Mouse (Mus musculus) thymus, postnatal 0 days (tissue): ENCODE data around the gene Nfrkb. TPM values are rescaled to one million over a fixed set of nuclear protein-coding genes. Genes with fewer than 3 reads are reported as not detected.
A peak's percentile ranks its signal among the peaks of the same experiment; 100 is the strongest.

Experiments
- DNase-seq: peaks from one replicate; pipeline ENCODE4 v3.0.0-alpha.2; 2015; ENCODE audit warnings: low spot score
- polyA plus RNA-seq: library from polyadenylated mRNA; unstranded; fragments of >200 nt; fragmentation: Nextera tagmentation; extraction: Ambion mirVana; gene quantifications from 2 replicates; pipeline ENCODE4 v1.2.1, GENCODE M21; 2015

Nfrkb gene
- 27.4 and 32.9 TPM in 2 replicates for polyA plus RNA-seq

DNA sequence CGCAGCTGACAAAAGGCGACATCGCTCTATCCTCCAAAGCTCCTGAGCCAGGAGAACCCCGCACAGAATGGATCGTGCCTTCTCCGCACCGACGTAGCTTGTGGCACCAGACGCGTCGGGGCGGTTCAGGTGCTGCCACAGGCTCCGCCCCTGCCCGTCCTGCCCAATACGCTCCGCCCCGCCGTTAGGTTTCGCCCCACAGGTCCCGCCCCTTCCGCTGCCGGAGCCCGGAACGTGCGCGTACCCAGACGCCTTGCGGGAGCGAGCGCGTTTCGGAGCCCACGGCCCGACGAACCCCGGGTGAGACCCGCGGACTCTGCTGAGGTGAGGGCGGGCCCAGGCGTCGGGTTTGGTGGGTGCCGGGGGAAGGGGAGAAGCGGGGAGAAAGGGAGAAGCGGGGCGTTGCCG, at the start of gene Nfrkb:
Gene Nfrkb (plus strand): TSS at position 246 of the 408 bp plus-strand sequence.
- peak; percentile 97 for DNase-seq

DNA sequence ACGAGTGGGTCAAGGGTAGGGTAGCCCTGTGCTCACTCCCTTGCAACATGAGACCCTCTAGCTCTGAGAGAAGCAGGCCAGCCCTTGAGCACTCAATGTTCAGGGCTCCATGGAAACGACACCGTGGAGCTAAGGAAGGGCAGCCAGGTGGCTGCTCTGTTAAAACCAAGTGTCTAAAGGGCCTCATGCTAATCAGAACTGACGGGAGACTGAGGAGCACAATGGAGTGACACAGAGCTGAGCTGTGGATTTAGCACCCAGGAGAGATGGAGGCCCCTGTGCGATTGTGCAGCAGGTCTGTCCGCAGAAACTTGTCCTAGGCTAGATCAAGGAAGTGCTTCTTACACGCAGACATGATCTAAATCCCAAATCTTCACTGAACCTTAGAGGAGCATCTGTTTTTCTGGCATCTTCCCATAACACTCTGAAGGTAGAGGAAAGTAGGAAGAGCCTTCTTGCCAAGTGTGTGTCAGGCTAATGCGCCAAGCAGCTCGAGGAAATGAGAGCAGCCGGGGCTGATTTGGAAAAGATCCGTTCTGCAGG, 41.6 kb upstream of the Nfrkb start:
- no peak for DNase-seq

- no peak for DNase-seq
Measured at GRCm38 (mm10) chr9:31346575-31347080, 39.4 kb upstream of the Nfrkb start.

DNA sequence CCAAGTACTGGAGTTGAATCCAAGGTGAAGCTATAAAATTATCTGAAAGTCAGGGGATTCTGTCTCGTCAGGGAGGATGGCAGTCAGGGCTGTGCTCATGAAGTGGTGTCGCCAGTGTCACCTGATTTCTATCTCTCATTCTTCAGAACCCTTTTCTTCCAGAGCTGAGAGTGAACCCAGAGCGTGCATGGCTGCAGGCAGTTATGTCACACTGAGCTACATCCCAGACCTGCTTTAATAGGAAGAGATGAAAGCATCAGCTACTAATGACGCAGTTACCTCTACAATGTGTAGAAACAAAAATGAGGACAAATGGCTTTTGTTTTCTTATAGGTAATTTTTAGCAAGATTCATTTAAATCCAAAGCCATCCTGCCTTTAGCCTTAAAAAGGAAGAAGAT, 37.5 kb upstream of the Nfrkb start:
- no peak for DNase-seq

DNA sequence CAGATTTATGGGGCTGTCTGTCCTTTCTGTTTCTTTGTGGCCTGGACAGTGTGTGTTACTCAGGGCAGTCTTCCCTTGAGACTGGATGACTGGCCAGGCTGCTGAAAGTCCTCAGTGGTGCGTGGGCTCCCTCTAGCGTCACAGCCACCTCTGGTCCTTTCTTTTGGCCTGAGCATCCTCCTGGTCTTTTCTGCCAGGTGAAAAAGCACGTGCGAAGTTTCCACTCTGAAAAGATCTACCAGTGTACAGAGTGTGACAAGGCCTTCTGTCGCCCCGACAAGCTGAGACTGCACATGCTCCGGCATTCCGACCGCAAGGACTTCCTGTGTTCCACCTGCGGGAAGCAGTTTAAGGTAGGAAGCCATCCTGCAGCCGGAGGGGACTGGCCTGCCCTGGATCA, 37.1 kb upstream of the Nfrkb start:
- peak; percentile 59 for DNase-seq

DNA sequence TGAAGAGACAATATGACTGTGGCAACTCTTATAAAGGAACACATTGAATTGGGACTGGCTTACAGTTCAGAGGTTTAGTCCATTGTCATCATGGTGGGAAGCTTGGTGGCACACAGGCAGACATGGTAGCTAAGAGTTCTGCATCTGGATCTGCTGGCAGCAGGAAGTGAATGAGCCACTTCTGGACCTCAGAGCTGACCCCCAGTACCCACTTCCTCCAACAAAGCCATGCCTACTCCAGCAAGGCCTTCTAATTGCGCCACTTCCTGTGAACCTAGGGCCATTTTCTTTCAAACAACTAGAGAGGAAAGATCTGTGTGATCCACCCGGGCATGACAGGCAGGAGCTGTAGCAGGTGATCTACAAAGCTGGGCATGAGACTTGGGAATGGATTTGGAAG, 33.3 kb upstream of the Nfrkb start:
- DNase-seq = no peak

GRCm38 (mm10) chr9:31353518-31353917, 32.5 kb upstream of the Nfrkb start:
- DNase-seq = no peak

DNA sequence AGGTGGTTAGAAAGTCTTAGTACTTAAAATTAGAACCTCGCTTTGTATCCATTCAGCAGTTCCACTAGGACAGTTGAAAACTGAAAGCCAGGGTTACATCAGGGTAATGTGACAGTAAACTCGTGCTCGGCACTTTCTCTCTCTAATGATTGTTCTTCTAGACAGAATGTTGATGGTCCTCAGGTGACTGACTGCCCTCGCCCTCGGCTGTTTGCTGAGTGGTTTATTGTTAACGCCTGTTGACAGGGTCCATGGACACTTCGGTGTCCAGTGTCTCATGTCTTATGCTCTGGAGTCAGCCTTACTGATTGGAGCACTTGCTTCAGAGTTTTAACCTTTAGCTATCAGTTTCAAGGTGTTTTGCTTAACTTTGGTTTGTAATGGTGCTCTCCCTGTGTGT, 31.9 kb upstream of the Nfrkb start:
- DNase-seq = no peak

DNA sequence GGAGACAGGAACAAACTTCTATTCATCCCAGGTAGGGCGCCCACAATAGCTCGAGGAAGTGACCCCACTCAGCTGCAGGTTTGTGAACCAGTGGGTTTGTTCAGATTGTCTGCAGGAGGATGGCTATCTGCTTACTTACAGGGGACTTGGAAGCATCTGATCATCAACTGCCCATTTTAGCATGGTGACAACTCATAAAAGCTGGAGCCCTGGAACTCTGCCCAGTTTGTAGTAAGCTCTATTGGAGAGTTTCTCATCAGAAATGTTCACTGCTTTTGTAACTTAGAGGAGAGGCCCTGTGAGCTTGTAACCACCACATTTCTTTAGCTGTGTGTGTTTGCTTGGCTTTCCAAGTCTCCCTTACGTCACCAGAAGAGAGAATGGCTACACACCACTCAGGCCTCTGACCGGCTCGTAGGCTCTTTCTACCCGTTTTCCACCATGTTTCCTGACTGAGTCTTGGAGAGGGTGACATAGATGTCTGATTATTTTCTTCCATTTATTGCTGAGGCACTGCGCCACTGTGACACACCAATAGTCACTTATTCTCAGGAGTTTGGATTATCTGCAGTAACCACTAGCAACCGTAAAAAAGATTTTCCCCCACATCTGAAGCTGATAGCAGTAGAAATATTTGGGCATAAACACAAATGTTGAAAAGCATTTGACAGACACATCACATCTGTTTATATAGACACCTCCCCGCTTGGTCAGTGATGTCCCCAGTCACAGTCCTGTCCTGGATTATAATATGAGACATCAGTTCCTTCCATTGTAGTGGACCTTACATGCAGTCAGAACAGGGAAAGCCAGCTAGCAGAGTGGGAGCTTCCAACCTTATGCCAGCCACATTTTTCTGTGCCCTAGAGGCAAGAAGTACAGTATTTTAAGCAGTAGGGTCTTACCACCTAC, 22.0 kb upstream of the Nfrkb start:
- DNase-seq = no peak

- DNase-seq = no peak
Measured at GRCm38 (mm10) chr9:31365086-31365485, 20.9 kb upstream of the Nfrkb start.

DNA sequence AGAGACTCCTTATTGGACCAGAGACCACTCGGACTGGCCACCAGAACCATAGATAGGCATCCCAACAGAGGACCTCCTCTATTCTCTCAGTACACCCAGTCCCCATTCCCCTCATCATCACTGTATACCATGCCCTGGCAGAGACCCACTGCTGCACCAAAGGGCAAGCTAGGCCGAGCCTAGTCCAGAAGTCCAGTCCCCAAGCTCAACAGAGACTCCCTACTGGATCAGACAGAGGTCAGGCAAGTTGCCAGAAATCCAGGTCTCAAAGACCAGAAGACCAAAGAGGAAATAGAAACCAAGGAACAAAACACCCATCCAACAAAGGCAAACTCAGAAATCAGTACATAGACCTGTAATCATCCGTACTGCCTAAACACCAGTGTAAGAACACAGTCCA, 14.3 kb upstream of the Nfrkb start:
- no peak for DNase-seq

DNA sequence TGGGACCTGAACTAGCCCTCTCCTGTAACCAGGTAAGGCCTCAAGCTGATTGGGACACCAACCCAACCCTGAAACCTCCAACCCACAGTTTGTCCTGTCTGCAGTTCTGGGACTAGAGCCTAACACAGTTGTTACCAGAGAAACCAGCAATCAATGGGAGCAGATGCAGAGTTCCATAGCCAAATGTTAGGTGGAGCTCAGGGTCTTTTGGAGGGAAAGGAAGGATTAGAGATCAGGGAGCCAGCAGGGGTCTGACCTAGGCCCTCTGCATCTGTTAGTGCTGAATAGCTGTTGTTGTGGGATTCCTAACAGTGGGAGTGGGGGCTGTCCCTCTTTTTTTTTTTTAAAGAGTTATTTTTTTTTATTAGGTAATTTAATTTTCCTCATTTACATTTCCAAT, 9.3 kb upstream of the Nfrkb start:
- no peak for DNase-seq

DNA sequence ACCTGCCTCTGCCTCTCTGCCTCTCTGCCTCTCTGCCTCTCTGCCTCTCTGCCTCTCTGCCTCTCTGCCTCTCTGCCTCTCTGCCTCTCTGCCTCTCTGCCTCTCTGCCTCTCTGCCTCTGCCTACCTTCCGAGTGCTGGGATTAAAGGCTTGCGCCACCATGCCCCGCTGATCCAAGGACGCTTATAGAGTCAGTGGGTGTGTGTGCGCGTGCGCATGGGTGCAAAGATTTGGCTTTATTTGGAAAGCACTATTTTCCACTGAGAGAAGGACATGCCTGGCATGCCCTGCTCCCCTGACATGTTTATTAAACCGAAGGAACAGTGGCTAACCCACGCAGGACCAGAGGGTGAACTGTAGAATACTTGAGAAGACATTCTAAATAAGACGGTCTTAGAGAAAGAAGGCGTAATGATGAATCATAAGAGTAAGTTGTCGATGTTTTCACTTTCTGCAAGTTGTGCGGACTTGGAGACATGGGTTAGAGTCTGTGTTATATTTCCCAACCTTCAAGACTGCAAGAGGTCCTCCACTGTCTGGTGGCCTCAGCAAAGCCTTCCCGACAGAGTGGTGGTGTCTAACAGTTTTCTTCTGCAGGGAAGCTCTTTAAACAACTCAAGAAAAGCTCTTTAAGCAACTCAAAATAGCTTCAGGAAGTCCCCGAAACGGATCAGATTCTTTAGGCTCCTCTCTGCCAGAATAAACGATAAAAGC, 1.0 kb upstream of the Nfrkb start:
- DNase-seq = no peak

GRCm38 (mm10) chr9:31385500-31385869, 507 bp upstream of the Nfrkb start:
- DNase-seq = peak; percentile 3

- peak; percentile 71 for DNase-seq
Measured at GRCm38 (mm10) chr9:31386368-31387180, 582 bp downstream of the Nfrkb start.

GRCm38 (mm10) chr9:31387206-31387605, 1.2 kb downstream of the Nfrkb start:
- DNase-seq = no peak

GRCm38 (mm10) chr9:31400441-31400840, 14.4 kb downstream of the Nfrkb start:
- peak; percentile 53 for DNase-seq

GRCm38 (mm10) chr9:31404311-31404710, 18.3 kb downstream of the Nfrkb start:
- DNase-seq = no peak

- DNase-seq = peak; percentile 26
Measured at GRCm38 (mm10) chr9:31405217-31405616, 19.2 kb downstream of the Nfrkb start.

DNA sequence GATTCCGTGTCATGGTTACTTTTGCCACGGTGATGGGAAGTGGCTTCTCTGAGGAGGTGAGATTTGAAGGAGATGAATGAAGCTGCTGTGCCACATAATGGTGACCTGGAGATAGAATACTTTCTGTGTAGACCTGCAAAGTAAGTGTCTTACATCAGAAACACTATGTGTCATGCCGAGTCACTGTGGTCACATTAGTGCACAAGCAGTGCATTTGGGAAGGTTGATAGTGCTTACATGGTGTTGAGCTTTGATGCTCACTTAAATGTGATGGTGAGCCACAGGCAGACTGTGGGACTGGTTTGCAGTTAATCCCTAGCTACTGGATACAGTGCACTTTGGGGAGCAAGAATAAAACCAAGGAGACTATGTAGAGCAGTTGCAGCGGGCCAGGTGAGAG, 26.2 kb downstream of the Nfrkb start:
- DNase-seq = no peak

DNA sequence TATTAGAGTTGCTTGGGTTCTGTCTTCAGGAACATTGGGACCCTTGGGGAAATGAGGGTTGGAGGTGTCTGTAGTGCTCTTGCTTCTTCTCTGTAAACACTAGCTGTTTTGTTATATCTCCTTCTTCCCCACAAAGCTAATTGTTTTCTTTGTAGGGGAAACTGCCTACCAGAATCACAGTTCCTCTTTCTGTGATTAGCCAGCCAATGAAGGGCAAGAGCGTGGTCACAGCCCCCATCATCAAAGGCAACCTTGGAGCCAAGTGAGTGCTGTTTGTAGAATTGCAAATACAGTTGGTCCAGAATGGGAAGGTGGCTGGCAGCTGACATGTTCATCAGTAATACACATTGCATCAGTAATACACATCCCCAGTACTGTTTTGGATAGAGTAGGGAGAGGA, 32.8 kb downstream of the Nfrkb start:
- no peak for DNase-seq
